ENCODE assay signal across 9 mouse cellular contexts in genomic region chr12:28831066-28831733, GRCm38 (mm10).
DNase-seq lines count a peak whose midpoint lies in the region; ATAC-seq lines count a peak whose summit lies in the region.
"Had no signal": no experiment of that assay in that cellular context is flagged by ENCODE, and none has a peak within 500 bp of the region (broad histone marks: within the 10 kb centered on the region; RNA-seq: fewer than 3 reads in every experiment).

No protein-coding gene starts in this region.

- no peak overlapping the region for H3K27ac ChIP-seq in hindbrain, embryonic 10.5 days
- no peak overlapping the region for H3K27ac ChIP-seq in hindbrain, embryonic 12.5 days
- H3K27ac ChIP-seq in embryonic facial prominence, embryonic 11.5 days (replicated peaks; ENCODE audit: low read depth, low read length) = no peak overlapping the region
- H3K27ac ChIP-seq in intestine, embryonic 15.5 days = no peak overlapping the region
- H3K27ac ChIP-seq: macrophage had no signal

- H3K27me3 ChIP-seq in hindbrain, embryonic 10.5 days (ENCODE audit: insufficient read depth, poor library complexity, severe bottlenecking) = no peaks in the 10 kb centered on the region
- no peaks in the 10 kb centered on the region for H3K27me3 ChIP-seq in hindbrain, embryonic 12.5 days
- H3K27me3 ChIP-seq in embryonic facial prominence, embryonic 11.5 days (ENCODE audit: control insufficient read depth, insufficient read depth, low read length) = no peaks in the 10 kb centered on the region
- H3K27me3 ChIP-seq in intestine, embryonic 15.5 days (replicated peaks) = no peaks in the 10 kb centered on the region

- peak; percentile 51 for DNase-seq in hindbrain, embryonic 10.5 days (ENCODE audit: low spot score)
- DNase-seq in adrenal gland, adult 2 months = peak; percentile 79
- DNase-seq in embryonic facial prominence, embryonic 11.5 days (ENCODE audit: low spot score) = peak; percentile 78
- DNase-seq in left cerebral cortex, postnatal 25 days (ENCODE audit: low spot score in 2 of 2) = peak; percentile 80 to 84
- peak; percentile 35 for DNase-seq in ovary, adult 18-20 months (ENCODE audit: low spot score)

- H3K9ac ChIP-seq in hindbrain, embryonic 12.5 days = no peak overlapping the region
- H3K9ac ChIP-seq in embryonic facial prominence, embryonic 11.5 days (replicated peaks; ENCODE audit: low read length) = no peak overlapping the region
- no peak overlapping the region for H3K9ac ChIP-seq in intestine, embryonic 15.5 days

- intact Hi-C loops in left cerebral cortex, postnatal 25 days (cut with DNase I) = loop anchor here (1.0 to 5.0 kb wide), 3 partner anchors 49 to 242 kb away; no protein-coding TSS in a partner anchor

- H3K36me3 ChIP-seq in hindbrain, embryonic 10.5 days = peaks cover 11% of the 10 kb centered on the region; the same call in 1 of the 2 replicates
- no peaks in the 10 kb centered on the region for H3K36me3 ChIP-seq in hindbrain, embryonic 12.5 days
- H3K36me3 ChIP-seq in embryonic facial prominence, embryonic 11.5 days (replicated peaks; ENCODE audit: control insufficient read depth, insufficient read depth, low read depth, low read length) = no peaks in the 10 kb centered on the region
- H3K36me3 ChIP-seq in intestine, embryonic 15.5 days = no peaks in the 10 kb centered on the region

- peaks cover 9% of the 10 kb centered on the region; the same call in 1 of the 2 replicates for H3K4me1 ChIP-seq in hindbrain, embryonic 10.5 days (replicated peaks)
- no peaks in the 10 kb centered on the region for H3K4me1 ChIP-seq in hindbrain, embryonic 12.5 days
- H3K4me1 ChIP-seq in embryonic facial prominence, embryonic 11.5 days (ENCODE audit: control insufficient read depth, insufficient read depth, low read length) = no peaks in the 10 kb centered on the region
- H3K4me1 ChIP-seq in intestine, embryonic 15.5 days (replicated peaks) = no peaks in the 10 kb centered on the region

- no peak for ATAC-seq in hindbrain, embryonic 12.5 days (ENCODE audit: low FRiP score)
- ATAC-seq in embryonic facial prominence, embryonic 11.5 days (replicated peaks; ENCODE audit: insufficient number of reproducible peaks, low FRiP score, low TSS enrichment, low read depth) = no peak
- ATAC-seq in intestine, embryonic 15.5 days = peak; percentile 66; the same call in 1 of the 2 replicates
- no peak for ATAC-seq in activated CD4-positive, CD25-positive, alpha-beta regulatory T cell, adult 4 months

- no peak overlapping the region for H3K4me2 ChIP-seq in hindbrain, embryonic 12.5 days (replicated peaks)
- H3K4me2 ChIP-seq in embryonic facial prominence, embryonic 11.5 days (ENCODE audit: low read depth, low read length) = no peak overlapping the region
- H3K4me2 ChIP-seq in intestine, embryonic 15.5 days (replicated peaks) = no peak overlapping the region

- H3K4me3 ChIP-seq in hindbrain, embryonic 10.5 days = no peak overlapping the region
- no peak overlapping the region for H3K4me3 ChIP-seq in hindbrain, embryonic 12.5 days
- no peak overlapping the region for H3K4me3 ChIP-seq in embryonic facial prominence, embryonic 11.5 days (ENCODE audit: low read depth, low read length)
- H3K4me3 ChIP-seq in intestine, embryonic 15.5 days (replicated peaks) = no peak overlapping the region

- 45% methylated on average over 7 of the region's 7 CpGs for WGBS in hindbrain, embryonic 10.5 days
- 46% methylated on average over 7 of the region's 7 CpGs for WGBS in hindbrain, embryonic 12.5 days
- WGBS in embryonic facial prominence, embryonic 11.5 days = 45% methylated on average over 7 of the region's 7 CpGs
- 32% methylated on average over 7 of the region's 7 CpGs for WGBS in intestine, embryonic 15.5 days

- no peaks in the 10 kb centered on the region for H3K9me3 ChIP-seq in hindbrain, embryonic 10.5 days
- H3K9me3 ChIP-seq in hindbrain, embryonic 12.5 days (replicated peaks) = no peaks in the 10 kb centered on the region
- no peaks in the 10 kb centered on the region for H3K9me3 ChIP-seq in embryonic facial prominence, embryonic 11.5 days (replicated peaks; ENCODE audit: control insufficient read depth, low read length)
- no peaks in the 10 kb centered on the region for H3K9me3 ChIP-seq in intestine, embryonic 15.5 days
